Mouse (Mus musculus): ENCODE measurements around the gene Psma7.

- no peak for TF ChIP-seq EP300 (IDR thresholded peaks at IDR 0.05)
- no peak for TF ChIP-seq CTCF (IDR thresholded peaks at IDR 0.05)
Measured at GRCm38 (mm10) chr2:180085926-180086636, 43.8 kb upstream of the Psma7 start.
